Mouse (Mus musculus): Measurements from ENCODE around the gene Spi1. TPM values are rescaled to one million over a fixed set of nuclear protein-coding genes. Genes with fewer than 3 reads are reported as not detected.

Spi1 gene
- polyA plus RNA-seq, 1 experiment from 2014 or later: 9.4 TPM

- no peak overlapping the region for H3K27ac ChIP-seq
- peaks cover 5% of the 10 kb centered on the region for H3K4me1 ChIP-seq
- no peaks in the 10 kb centered on the region for H3K9me3 ChIP-seq
- ATAC-seq (ENCODE audit: insufficient number of reproducible peaks, low FRiP score, low TSS enrichment, low read depth): no peak
- H3K27me3 ChIP-seq: peaks cover 6% of the 10 kb centered on the region; the same call in 1 of the 2 replicates
- no peak overlapping the region for H3K4me2 ChIP-seq
- H3K36me3 ChIP-seq: no peaks in the 10 kb centered on the region
- no peak overlapping the region for H3K4me3 ChIP-seq
- 90% methylated on average over 19 of the region's 19 CpGs for WGBS
- H3K9ac ChIP-seq: no peak overlapping the region
These were observed 36.9 kb downstream of the Spi1 start for GRCm38 (mm10) chr2:91119061-91119460.

- Histone ChIP-seq H3K9me3 (no peaks in the 10 kb centered on the region), H3K36me3 (no peaks in the 10 kb centered on the region), H3K27ac (no peak overlapping the region), H3K4me2 (no peak overlapping the region), H3K4me1 (peaks cover 5% of the 10 kb centered on the region), H3K27me3 (peaks cover 6% of the 10 kb centered on the region; the same call in 1 of the 2 replicates), H3K9ac (no peak overlapping the region), H3K4me3 (no peak overlapping the region)
- WGBS: 79% methylated on average over 6 of the region's 6 CpGs
- ATAC-seq (ENCODE audit: insufficient number of reproducible peaks, low FRiP score, low TSS enrichment, low read depth): no peak
These were observed 37.4 kb downstream of the Spi1 start for GRCm38 (mm10) chr2:91119551-91119950.

GRCm38 (mm10) chr2:91120261-91120671 lies 38.1 kb downstream of the Spi1 start:
- Histone ChIP-seq H3K9ac (no peak overlapping the region), H3K4me1 (peaks cover 2% of the 10 kb centered on the region), H3K27ac (no peak overlapping the region), H3K9me3 (no peaks in the 10 kb centered on the region), H3K4me2 (no peak overlapping the region), H3K4me3 (no peak overlapping the region), H3K36me3 (no peaks in the 10 kb centered on the region), H3K27me3 (peaks cover 6% of the 10 kb centered on the region; the same call in 1 of the 2 replicates)
- WGBS: 79% methylated on average over 6 of the region's 6 CpGs
- ATAC-seq (ENCODE audit: insufficient number of reproducible peaks, low FRiP score, low TSS enrichment, low read depth): no peak

GRCm38 (mm10) chr2:91121011-91121410 lies 38.8 kb downstream of the Spi1 start:
- no peak overlapping the region for H3K27ac ChIP-seq
- H3K4me1 ChIP-seq: no peaks in the 10 kb centered on the region
- no peak overlapping the region for H3K4me2 ChIP-seq
- no peaks in the 10 kb centered on the region for H3K9me3 ChIP-seq
- H3K4me3 ChIP-seq: no peak overlapping the region
- WGBS: 75% methylated on average over 6 of the region's 6 CpGs
- H3K36me3 ChIP-seq: no peaks in the 10 kb centered on the region
- no peak overlapping the region for H3K9ac ChIP-seq
- peaks cover 2% of the 10 kb centered on the region; the same call in 1 of the 2 replicates for H3K27me3 ChIP-seq
- ATAC-seq (ENCODE audit: insufficient number of reproducible peaks, low FRiP score, low TSS enrichment, low read depth): no peak

- Histone ChIP-seq H3K9ac (no peak overlapping the region), H3K36me3 (no peaks in the 10 kb centered on the region), H3K4me3 (no peak overlapping the region), H3K27me3 (no peaks in the 10 kb centered on the region; the same call in 1 of the 2 replicates), H3K4me1 (no peaks in the 10 kb centered on the region), H3K4me2 (no peak overlapping the region), H3K9me3 (no peaks in the 10 kb centered on the region), H3K27ac (no peak overlapping the region)
- ATAC-seq (ENCODE audit: insufficient number of reproducible peaks, low FRiP score, low TSS enrichment, low read depth): no peak
- WGBS: 57% methylated on average over 8 of the region's 8 CpGs
These were observed 39.3 kb downstream of the Spi1 start for GRCm38 (mm10) chr2:91121497-91121896.

- Histone ChIP-seq H3K27ac (no peak overlapping the region), H3K36me3 (no peaks in the 10 kb centered on the region), H3K4me2 (no peak overlapping the region), H3K4me1 (no peaks in the 10 kb centered on the region), H3K9me3 (no peaks in the 10 kb centered on the region), H3K4me3 (no peak overlapping the region), H3K27me3 (no peaks in the 10 kb centered on the region; the same call in 1 of the 2 replicates), H3K9ac (no peak overlapping the region)
- no peak for ATAC-seq (ENCODE audit: insufficient number of reproducible peaks, low FRiP score, low TSS enrichment, low read depth)
- WGBS: 76% methylated on average over 6 of the region's 6 CpGs
These were observed 41.3 kb downstream of the Spi1 start for GRCm38 (mm10) chr2:91123521-91123920.

GRCm38 (mm10) chr2:91125101-91125500 lies 42.9 kb downstream of the Spi1 start:
- Histone ChIP-seq H3K36me3 (no peaks in the 10 kb centered on the region), H3K4me2 (no peak overlapping the region), H3K4me3 (no peak overlapping the region), H3K9me3 (no peaks in the 10 kb centered on the region), H3K4me1 (no peaks in the 10 kb centered on the region), H3K27ac (no peak overlapping the region), H3K27me3 (no peaks in the 10 kb centered on the region; the same call in 1 of the 2 replicates), H3K9ac (no peak overlapping the region)
- WGBS: 80% methylated on average over 10 of the region's 10 CpGs
- no peak for ATAC-seq (ENCODE audit: insufficient number of reproducible peaks, low FRiP score, low TSS enrichment, low read depth)

- WGBS: 78% methylated on average over 5 of the region's 5 CpGs
These were observed 46.6 kb downstream of the Spi1 start for GRCm38 (mm10) chr2:91128761-91129160.

GRCm38 (mm10) chr2:91130126-91130525 lies 47.9 kb downstream of the Spi1 start:
- Histone ChIP-seq H3K4me2 (no peak overlapping the region), H3K27me3 (no peaks in the 10 kb centered on the region), H3K4me3 (no peak overlapping the region), H3K36me3 (no peaks in the 10 kb centered on the region), H3K9ac (no peak overlapping the region), H3K9me3 (no peaks in the 10 kb centered on the region), H3K4me1 (peaks cover 4% of the 10 kb centered on the region; the same call in 1 of the 2 replicates), H3K27ac (no peak overlapping the region)
- no peak for ATAC-seq (ENCODE audit: insufficient number of reproducible peaks, low FRiP score, low TSS enrichment, low read depth)
- 86% methylated on average over 6 of the region's 6 CpGs for WGBS

More at GRCm38 (mm10) chr2:91128761-91129160, 46.6 kb downstream of the Spi1 start:
- H3K4me1 ChIP-seq: peaks cover 4% of the 10 kb centered on the region; the same call in 1 of the 2 replicates
- H3K27ac ChIP-seq: no peak overlapping the region
- H3K9ac ChIP-seq: no peak overlapping the region
- no peak for ATAC-seq (ENCODE audit: insufficient number of reproducible peaks, low FRiP score, low TSS enrichment, low read depth)
- no peak overlapping the region for H3K4me2 ChIP-seq
- no peak overlapping the region for H3K4me3 ChIP-seq
- H3K9me3 ChIP-seq: no peaks in the 10 kb centered on the region
- no peaks in the 10 kb centered on the region for H3K27me3 ChIP-seq
- no peaks in the 10 kb centered on the region for H3K36me3 ChIP-seq

GRCm38 (mm10) chr2:91131251-91131650 lies 49.1 kb downstream of the Spi1 start:
- WGBS: 89% methylated on average over 15 of the region's 15 CpGs

GRCm38 (mm10) chr2:91132035-91132434 lies 49.8 kb downstream of the Spi1 start:
- Histone ChIP-seq H3K36me3 (peaks cover 5% of the 10 kb centered on the region; the same call in 1 of the 2 replicates), H3K9me3 (no peaks in the 10 kb centered on the region), H3K4me3 (no peak overlapping the region), H3K27me3 (no peaks in the 10 kb centered on the region), H3K4me1 (peaks cover 4% of the 10 kb centered on the region; the same call in 1 of the 2 replicates), H3K9ac (no peak overlapping the region), H3K4me2 (no peak overlapping the region), H3K27ac (no peak overlapping the region)
- 65% methylated on average over 3 of the region's 3 CpGs for WGBS
- no peak for ATAC-seq (ENCODE audit: insufficient number of reproducible peaks, low FRiP score, low TSS enrichment, low read depth)

More at GRCm38 (mm10) chr2:91131251-91131650, 49.1 kb downstream of the Spi1 start:
- no peak overlapping the region for H3K27ac ChIP-seq
- no peak overlapping the region for H3K4me3 ChIP-seq
- no peaks in the 10 kb centered on the region for H3K27me3 ChIP-seq
- no peaks in the 10 kb centered on the region for H3K9me3 ChIP-seq
- no peaks in the 10 kb centered on the region for H3K36me3 ChIP-seq
- H3K9ac ChIP-seq: no peak overlapping the region
- H3K4me1 ChIP-seq: peaks cover 4% of the 10 kb centered on the region; the same call in 1 of the 2 replicates
- H3K4me2 ChIP-seq: no peak overlapping the region
- ATAC-seq (ENCODE audit: insufficient number of reproducible peaks, low FRiP score, low TSS enrichment, low read depth): no peak

GRCm38 (mm10) chr2:91136513-91137412 lies 54.6 kb downstream of the Spi1 start:
- H3K27me3 ChIP-seq: no peaks in the 10 kb centered on the region
- WGBS: 76% methylated on average over 11 of the region's 11 CpGs
- no peaks in the 10 kb centered on the region for H3K9me3 ChIP-seq
- H3K4me3 ChIP-seq: no peak overlapping the region
- no peak for ATAC-seq (ENCODE audit: insufficient number of reproducible peaks, low FRiP score, low TSS enrichment, low read depth)
- H3K4me1 ChIP-seq: peaks cover 4% of the 10 kb centered on the region; the same call in 1 of the 2 replicates
- no peak overlapping the region for H3K27ac ChIP-seq
- H3K36me3 ChIP-seq: peaks cover 44% of the 10 kb centered on the region
- no peak overlapping the region for H3K4me2 ChIP-seq
- no peak overlapping the region for H3K9ac ChIP-seq
